Mouse (Mus musculus) hindbrain, embryonic 16.5 days (tissue): ENCODE measurements around the gene Chd2. TPM values are rescaled to one million over a fixed set of nuclear protein-coding genes. Genes with fewer than 3 reads are reported as not detected.
A peak's percentile ranks its signal among the peaks of the same experiment; 100 is the strongest.
"Not testable (repeated sequence)": the region's sequence is repeated elsewhere in the genome, so short reads cannot be mapped to it uniquely, and the experiment has no call there.

Source experiments
- ATAC-seq: fragments of 200-750 bp; cut with Nextera tagmentation; 2 replicates; pipeline ENCODE4 v1.8.0; 2017; ENCODE audit warnings: moderate TSS enrichment, moderate library complexity
- H3K27ac ChIP-seq: fragments of 300-500 bp; sonication (generic); 2 replicates; pipeline ENCODE4 v1.5.1; 2014; ENCODE audit warnings: low read depth, mild to moderate bottlenecking, control low read depth, low read length, moderate library complexity
- H3K27me3 ChIP-seq: fragments of 300-500 bp; sonication (generic); replicated peaks from 2 replicates; pipeline ENCODE4 v1.6.1; 2014; ENCODE audit warnings: low read length; ENCODE audit not compliant: control insufficient read depth, insufficient read depth
- H3K36me3 ChIP-seq: fragments of 300-500 bp; sonication (generic); 2 replicates; pipeline ENCODE4 v1.6.1; 2014; ENCODE audit warnings: mild to moderate bottlenecking, low read length, moderate library complexity, mixed read lengths; ENCODE audit not compliant: control insufficient read depth, insufficient read depth
- H3K4me1 ChIP-seq: fragments of 300-500 bp; sonication (generic); 2 replicates; pipeline ENCODE4 v1.6.1; 2014; ENCODE audit warnings: low read depth, low read length; ENCODE audit not compliant: control insufficient read depth, insufficient read depth
- H3K4me2 ChIP-seq: fragments of 300-500 bp; sonication (generic); 2 replicates; pipeline ENCODE4 v1.6.1; 2014; ENCODE audit warnings: mild to moderate bottlenecking, low read length, control low read depth, moderate library complexity
- H3K4me3 ChIP-seq: fragments of 300-500 bp; sonication (generic); 2 replicates; pipeline ENCODE4 v1.5.1; 2014; ENCODE audit warnings: mild to moderate bottlenecking, low read length, control low read depth, moderate library complexity
- H3K9ac ChIP-seq: fragments of 300-500 bp; sonication (generic); 2 replicates; pipeline ENCODE4 v1.6.1; 2014; ENCODE audit warnings: low read depth, mild to moderate bottlenecking, control low read depth, low read length, moderate library complexity
- H3K9me3 ChIP-seq: fragments of 300-500 bp; sonication (generic); 2 replicates; pipeline ENCODE4 v1.6.1; 2014; ENCODE audit warnings: mild to moderate bottlenecking, low read length, moderate library complexity; ENCODE audit not compliant: control insufficient read depth
- WGBS: fragments of 180-500 bp; shearing (Covaris S2); extraction: QIAGEN DNeasy Blood & Tissue Kit; methylation state at CpG from one replicate; pipeline ENCODE4 v1.1.7; 2014; 5-methylcytosine and 5-hydroxymethylcytosine counted together
- polyA plus RNA-seq: library from polyadenylated mRNA; unstranded; fragments of >200 nt; fragmentation: Nextera tagmentation; extraction: Ambion mirVana; gene quantifications from 2 replicates; pipeline ENCODE4 v1.2.1, GENCODE M21; 2015

Gene Chd2
- polyA plus RNA-seq, 1 experiment from 2014 or later, result 35.3 TPM

- Histone ChIP-seq H3K36me3 (no peaks in the 10 kb centered on the region), H3K27me3 (no peaks in the 10 kb centered on the region), H3K4me1 (peaks cover 24% of the 10 kb centered on the region), H3K9ac (no peak overlapping the region), H3K9me3 (no peaks in the 10 kb centered on the region), H3K27ac (no peak overlapping the region), H3K4me3 (no peak overlapping the region), H3K4me2 (no peak overlapping the region)
- WGBS, result 88% methylated on average over 6 of the region's 6 CpGs
- ATAC-seq, result no peak
Measured at GRCm38 (mm10) chr7:73529261-73529660, 12.4 kb downstream of the Chd2 start.

GRCm38 (mm10) chr7:73528377-73528894 is 13.2 kb downstream of the Chd2 start:
- H3K9me3 ChIP-seq, H3K27ac ChIP-seq, H3K4me3 ChIP-seq, H3K27me3 ChIP-seq, H3K9ac ChIP-seq, H3K4me2 ChIP-seq, H3K36me3 ChIP-seq, ATAC-seq: not testable (repeated sequence)
- WGBS, result 89% methylated on average over 7 of the region's 7 CpGs
- H3K4me1 ChIP-seq, result peaks cover 20% of the 10 kb centered on the region

GRCm38 (mm10) chr7:73527225-73527624 is 14.4 kb downstream of the Chd2 start:
- H3K27ac ChIP-seq, result no peak overlapping the region
- H3K9ac ChIP-seq, result no peak overlapping the region
- H3K4me2 ChIP-seq, result no peak overlapping the region
- ATAC-seq, result no peak
- H3K4me3 ChIP-seq, result no peak overlapping the region
- no peaks in the 10 kb centered on the region for H3K36me3 ChIP-seq
- H3K4me1 ChIP-seq, result peaks cover 14% of the 10 kb centered on the region
- 91% methylated on average over 4 of the region's 4 CpGs for WGBS
- no peaks in the 10 kb centered on the region for H3K9me3 ChIP-seq
- H3K27me3 ChIP-seq, result no peaks in the 10 kb centered on the region

GRCm38 (mm10) chr7:73524454-73524952 is 17.1 kb downstream of the Chd2 start:
- WGBS, result 36% methylated on average over 9 of the region's 9 CpGs
- H3K9ac ChIP-seq, result 0 out of 2 replicates have a peak overlapping the region, but pooled peaks have one; percentile 1

GRCm38 (mm10) chr7:73523608-73524259 is 17.9 kb downstream of the Chd2 start:
- Histone ChIP-seq H3K27me3 (no peaks in the 10 kb centered on the region), H3K4me2 (no peak overlapping the region), H3K9me3 (no peaks in the 10 kb centered on the region), H3K27ac (peak overlapping the region; percentile 33), H3K4me3 (no peak overlapping the region), H3K36me3 (peaks cover 6% of the 10 kb centered on the region), H3K9ac (no peak overlapping the region), H3K4me1 (peaks cover 9% of the 10 kb centered on the region)
- WGBS, result 70% methylated on average over 1 of the region's 1 CpGs
- no peak for ATAC-seq

More at GRCm38 (mm10) chr7:73524454-73524952, 17.1 kb downstream of the Chd2 start:
- no peaks in the 10 kb centered on the region for H3K36me3 ChIP-seq
- H3K27ac ChIP-seq, result peak overlapping the region; percentile 77
- no peak overlapping the region for H3K4me3 ChIP-seq
- peak overlapping the region; percentile 8; the same call in 1 of the 2 replicates for H3K4me2 ChIP-seq
- H3K9me3 ChIP-seq, result no peaks in the 10 kb centered on the region
- H3K4me1 ChIP-seq, result peaks cover 9% of the 10 kb centered on the region
- H3K27me3 ChIP-seq, result no peaks in the 10 kb centered on the region
- ATAC-seq, result peak; percentile 58

- no peak for ATAC-seq
- Histone ChIP-seq H3K4me3 (no peak overlapping the region), H3K4me2 (no peak overlapping the region), H3K27ac (no peak overlapping the region), H3K9me3 (no peaks in the 10 kb centered on the region), H3K36me3 (peaks cover 7% of the 10 kb centered on the region), H3K4me1 (peaks cover 9% of the 10 kb centered on the region), H3K9ac (no peak overlapping the region), H3K27me3 (no peaks in the 10 kb centered on the region)
- WGBS, result 80% methylated on average over 6 of the region's 6 CpGs
Measured at GRCm38 (mm10) chr7:73523183-73523582, 18.4 kb downstream of the Chd2 start.

GRCm38 (mm10) chr7:73521277-73522193 is 20.1 kb downstream of the Chd2 start:
- no peaks in the 10 kb centered on the region for H3K27me3 ChIP-seq
- ATAC-seq, result peak; percentile 19; the same call in 1 of the 2 replicates
- H3K36me3 ChIP-seq, result peaks cover 7% of the 10 kb centered on the region
- peaks cover 9% of the 10 kb centered on the region for H3K4me1 ChIP-seq
- no peak overlapping the region for H3K4me3 ChIP-seq
- H3K4me2 ChIP-seq, result no peak overlapping the region
- WGBS, result 72% methylated on average over 11 of the region's 11 CpGs
- H3K27ac ChIP-seq, result peak overlapping the region; percentile 52
- H3K9me3 ChIP-seq, result no peaks in the 10 kb centered on the region
- no peak overlapping the region for H3K9ac ChIP-seq

GRCm38 (mm10) chr7:73520231-73520630 is 21.4 kb downstream of the Chd2 start:
- Histone ChIP-seq H3K9me3 (no peaks in the 10 kb centered on the region), H3K4me2 (no peak overlapping the region), H3K9ac (no peak overlapping the region), H3K36me3 (peaks cover 7% of the 10 kb centered on the region), H3K27me3 (no peaks in the 10 kb centered on the region), H3K4me3 (no peak overlapping the region), H3K4me1 (peaks cover 9% of the 10 kb centered on the region), H3K27ac (no peak overlapping the region)
- WGBS, result 89% methylated on average over 10 of the region's 10 CpGs
- ATAC-seq, result no peak
